Mouse (Mus musculus) G1E (cell line): ENCODE results near the gene Stat6. TPM values are rescaled to one million over a fixed set of nuclear protein-coding genes. Genes with fewer than 3 reads are reported as not detected.

Experiments used
- ATAC-seq: 2 replicates; pipeline ENCODE4 v1.8.0; 2016; ENCODE audit warnings: mild to moderate bottlenecking; ENCODE audit not compliant: insufficient number of reproducible peaks, poor library complexity, low FRiP score, severe bottlenecking; ENCODE audit errors: extremely low read depth
- DNase-seq: peaks from one replicate; pipeline ENCODE4 v3.0.0; 2012; ENCODE audit warnings: low spot score
- H3K27me3 ChIP-seq: 2 replicates; pipeline ENCODE4 v1.6.1; 2012; ENCODE audit warnings: mild to moderate bottlenecking, low read length, inconsistent platforms; ENCODE audit not compliant: insufficient read depth
- H3K36me3 ChIP-seq: replicated peaks from 2 replicates; pipeline ENCODE3; 2012; ENCODE audit warnings: mild to moderate bottlenecking, inconsistent platforms
- H3K4me1 ChIP-seq: 2 replicates; pipeline ENCODE4 v1.6.1; 2012; ENCODE audit warnings: low read depth, low read length, inconsistent platforms, mixed read lengths; ENCODE audit not compliant: insufficient read depth
- H3K4me3 ChIP-seq: 2 replicates; pipeline ENCODE4 v1.5.1; 2012; ENCODE audit warnings: low read depth, mild to moderate bottlenecking, inconsistent platforms, low read length, moderate library complexity, mixed read lengths
- H3K9me3 ChIP-seq: replicated peaks from 2 replicates; pipeline ENCODE4 v1.6.1; 2012; ENCODE audit warnings: inconsistent platforms
- CTCF ChIP-seq: IDR thresholded peaks from 2 replicates; pipeline ENCODE4 v1.5.1; 2012; ENCODE audit warnings: low read depth, low read length, inconsistent platforms, mixed read lengths
- GATA1 ChIP-seq: IDR thresholded peaks from 2 replicates; pipeline ENCODE4 v1.6.1; 2012; ENCODE audit warnings: borderline replicate concordance, low read length, inconsistent platforms, mixed read lengths
- GATA2 ChIP-seq: IDR thresholded peaks from 2 replicates; pipeline ENCODE4 v1.6.1; 2012; ENCODE audit warnings: low read depth, low read length, inconsistent platforms, borderline replicate concordance
- POLR2AphosphoS5 ChIP-seq: IDR thresholded peaks from 2 replicates; pipeline ENCODE4 v1.6.1; 2012; ENCODE audit warnings: low read depth, low read length, inconsistent platforms; ENCODE audit not compliant: insufficient replicate concordance
- TAL1 ChIP-seq: conservative IDR thresholded peaks from 2 replicates; pipeline ENCODE4 v1.6.1; 2012; ENCODE audit warnings: low read depth, low read length, inconsistent platforms, mixed read lengths
- polyA plus RNA-seq: library from polyadenylated mRNA; stranded (reverse); fragments of >175 nt; gene quantifications from 2 replicates; pipeline ENCODE4 v1.2.3, GENCODE M21; 2012
- total RNA-seq, 2 experiments: library from RNA; stranded (forward) in 1 of 2; stranded (reverse) in 1 of 2; fragments of 200-1000 nt in 1 of 2; fragments of >200 nt in 1 of 2; fragmentation: Nextera tagmentation in 1 of 2; gene quantifications; 2 replicates each; pipeline ENCODE4 v1.2.3; 2014 to 2017

Stat6 gene
- total and polyA plus RNA-seq, 3 experiments, result 44.0 to 90.5 (median 69.5) TPM

DNA sequence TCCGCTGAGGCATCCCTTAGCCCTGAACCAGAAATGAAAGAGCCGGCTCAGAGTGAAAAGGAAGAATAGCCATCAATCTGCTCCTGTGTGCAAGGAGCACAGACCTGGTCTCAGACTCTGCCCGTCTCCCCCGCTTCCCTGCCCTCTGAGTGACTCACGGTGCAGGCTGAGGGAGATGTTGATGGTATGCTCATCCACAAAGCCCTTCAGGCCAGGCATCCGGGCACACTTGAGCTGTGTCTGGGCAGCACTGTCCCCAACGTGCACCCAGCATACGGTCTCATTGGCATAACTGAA, 37.6 kb upstream of the Stat6 start:
- Histone ChIP-seq H3K4me3 (peak overlapping the region; percentile 21; the same call in 1 of the 2 replicates), H3K27me3 (peaks cover 76% of the 10 kb centered on the region), H3K4me1 (peaks cover 40% of the 10 kb centered on the region), H3K9me3 (no peaks in the 10 kb centered on the region), H3K36me3 (no peaks in the 10 kb centered on the region)
- TF ChIP-seq TAL1, result no peak
- no peak for TF ChIP-seq POLR2AphosphoS5
- ATAC-seq (no peak), DNase-seq (no peak)

DNA sequence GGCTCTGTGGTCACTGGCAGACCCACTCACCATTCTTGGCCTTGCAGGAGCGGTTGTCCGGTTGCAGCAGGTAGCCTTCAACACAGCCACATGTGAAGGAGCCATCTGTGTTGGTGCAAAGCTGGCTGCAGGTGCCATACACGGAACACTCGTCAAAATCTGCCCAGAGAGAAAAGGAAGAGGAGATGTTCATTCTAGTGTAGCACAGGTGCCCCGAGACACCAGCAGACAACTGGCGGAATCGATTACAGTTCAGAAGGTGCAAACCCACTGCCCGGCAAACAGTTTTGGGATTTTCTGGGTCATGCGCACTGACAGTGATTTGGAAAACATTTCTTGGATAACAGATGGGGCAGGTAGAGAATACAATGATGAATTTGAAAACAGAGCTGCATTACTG, 37.0 kb upstream of the Stat6 start:
- no peak for ATAC-seq
- Histone ChIP-seq H3K4me3 (peak overlapping the region; percentile 21; the same call in 1 of the 2 replicates), H3K4me1 (peaks cover 43% of the 10 kb centered on the region), H3K9me3 (no peaks in the 10 kb centered on the region), H3K36me3 (no peaks in the 10 kb centered on the region), H3K27me3 (peaks cover 76% of the 10 kb centered on the region)
- TF ChIP-seq GATA1 (no peak), TAL1 (no peak), GATA2 (no peak), CTCF (no peak), POLR2AphosphoS5 (no peak)
- DNase-seq, result no peak

DNA sequence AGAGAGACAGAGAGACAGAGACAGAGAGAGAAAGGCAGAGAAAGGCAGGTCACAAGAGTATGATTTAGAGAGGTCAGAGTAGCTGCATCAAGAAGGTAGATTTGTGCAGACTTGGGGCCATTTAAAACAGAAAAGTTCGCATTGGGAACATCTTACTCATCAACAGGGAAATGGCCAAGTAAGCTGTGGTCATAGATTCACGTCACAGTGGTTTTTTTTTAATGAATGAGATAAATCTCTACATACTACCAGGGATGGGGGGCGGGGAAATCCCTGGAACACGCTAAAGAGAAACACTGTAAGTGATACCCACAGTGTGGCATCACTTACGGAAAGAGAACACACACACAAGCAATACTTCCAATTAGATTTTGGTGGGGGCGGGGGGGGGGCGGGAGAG, 35.7 kb upstream of the Stat6 start:
- DNase-seq, result no peak
- Histone ChIP-seq H3K36me3 (no peaks in the 10 kb centered on the region), H3K4me1 (peaks cover 46% of the 10 kb centered on the region), H3K4me3 (no peak overlapping the region), H3K27me3 (peaks cover 75% of the 10 kb centered on the region), H3K9me3 (no peaks in the 10 kb centered on the region)
- no peak for TF ChIP-seq GATA1
- no peak for TF ChIP-seq CTCF
- TF ChIP-seq TAL1, result no peak
- no peak for TF ChIP-seq GATA2
- no peak for TF ChIP-seq POLR2AphosphoS5
- ATAC-seq, result no peak

DNA sequence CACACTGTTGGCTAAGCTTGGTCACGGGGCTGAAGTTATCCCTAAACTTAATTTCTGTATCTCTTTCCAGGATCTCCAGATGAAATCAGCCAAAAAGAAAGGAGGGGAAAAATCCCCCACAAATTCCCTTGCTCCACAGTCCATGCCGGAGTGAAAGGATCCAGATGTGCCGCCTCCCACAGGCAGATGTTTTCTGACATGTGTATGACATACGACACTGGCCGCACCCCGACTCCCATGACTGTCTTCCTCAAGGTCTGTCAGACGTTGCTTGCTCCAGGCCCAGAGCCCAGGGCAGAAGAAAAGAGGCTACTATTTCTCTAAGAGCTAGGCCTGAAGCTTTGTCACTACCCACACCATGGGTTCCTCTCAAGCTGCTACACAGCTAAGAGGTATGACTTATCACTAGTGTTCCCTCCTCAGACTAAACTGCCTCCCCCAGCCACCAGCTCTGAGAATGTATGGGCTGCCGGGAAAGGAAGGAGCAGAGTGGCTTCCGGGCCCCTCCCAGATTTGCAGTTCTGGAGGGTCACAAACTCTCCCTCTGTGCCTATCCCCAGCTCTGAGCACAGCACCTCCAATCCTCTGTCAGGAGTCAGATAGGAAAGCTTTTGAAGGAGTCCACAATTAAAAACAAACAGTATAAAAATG, 33.2 kb upstream of the Stat6 start:
- DNase-seq (no peak), ATAC-seq (no peak)
- no peak overlapping the region for H3K4me3 ChIP-seq
- TF ChIP-seq GATA2 (no peak), TAL1 (no peak), CTCF (no peak), GATA1 (no peak), POLR2AphosphoS5 (no peak)
- peaks cover 29% of the 10 kb centered on the region for H3K4me1 ChIP-seq
- H3K36me3 ChIP-seq, result no peaks in the 10 kb centered on the region
- H3K9me3 ChIP-seq, result no peaks in the 10 kb centered on the region
- H3K27me3 ChIP-seq, result peaks cover 79% of the 10 kb centered on the region

DNA sequence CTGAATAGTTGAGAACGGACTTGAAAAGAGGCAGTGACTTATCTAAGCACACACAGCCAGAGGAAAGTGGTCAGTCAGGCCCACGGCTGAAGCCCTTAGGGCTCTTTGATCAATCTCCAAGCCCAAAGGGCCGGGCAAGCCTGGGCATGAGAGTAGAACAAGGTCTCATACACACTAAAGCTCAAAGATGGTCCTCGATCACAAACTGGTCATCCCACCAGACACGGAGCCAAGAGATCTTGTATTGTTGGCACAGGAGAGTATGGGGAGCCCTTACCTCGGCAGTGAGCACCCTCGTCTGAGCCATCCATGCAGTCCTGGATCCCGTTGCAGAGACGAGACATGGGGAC, 32.7 kb upstream of the Stat6 start:
- Histone ChIP-seq H3K9me3 (no peaks in the 10 kb centered on the region), H3K4me3 (no peak overlapping the region), H3K4me1 (peaks cover 24% of the 10 kb centered on the region), H3K27me3 (peaks cover 80% of the 10 kb centered on the region), H3K36me3 (no peaks in the 10 kb centered on the region)
- no peak for TF ChIP-seq POLR2AphosphoS5
- TF ChIP-seq GATA1, result no peak
- no peak for TF ChIP-seq TAL1
- no peak for TF ChIP-seq GATA2
- TF ChIP-seq CTCF, result no peak
- ATAC-seq, result no peak
- DNase-seq, result no peak

DNA sequence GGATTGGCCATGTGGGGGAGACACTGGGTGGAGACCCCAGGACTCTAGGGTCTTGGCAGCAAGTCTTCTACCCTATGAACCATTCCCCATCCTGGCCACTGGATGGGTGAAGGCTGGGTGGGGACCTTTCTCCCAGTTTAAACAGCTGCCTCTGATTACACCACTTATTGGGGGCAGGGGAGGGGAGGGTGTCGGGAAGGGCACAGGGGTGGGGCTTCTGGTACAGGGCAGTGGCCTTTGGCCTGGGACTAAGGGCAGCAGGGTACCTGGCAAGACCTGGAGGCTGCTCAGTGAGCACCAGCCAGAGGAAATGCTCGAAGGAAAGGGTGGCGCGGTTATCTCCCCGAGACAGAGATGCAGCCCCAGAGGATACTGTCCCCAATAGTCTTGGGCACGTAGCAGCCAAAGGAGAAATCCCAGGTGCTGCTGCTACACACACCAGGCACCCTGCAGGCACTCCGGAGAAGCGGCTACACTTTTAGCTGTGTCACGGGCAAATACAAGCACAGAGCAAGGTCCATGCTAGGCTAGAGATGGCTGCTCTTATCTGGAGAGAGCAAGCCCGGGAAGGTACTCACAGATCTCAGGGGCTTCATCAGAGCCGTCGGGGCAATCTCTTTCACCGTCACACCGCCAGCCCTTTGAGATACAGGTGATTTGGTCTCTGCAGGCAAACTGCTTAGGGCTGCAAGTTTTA, 30.6 kb upstream of the Stat6 start:
- ATAC-seq, result no peak
- Histone ChIP-seq H3K36me3 (no peaks in the 10 kb centered on the region), H3K4me3 (no peak overlapping the region), H3K4me1 (peaks cover 16% of the 10 kb centered on the region), H3K27me3 (peaks cover 91% of the 10 kb centered on the region), H3K9me3 (no peaks in the 10 kb centered on the region)
- no peak for DNase-seq
- no peak for TF ChIP-seq GATA2
- TF ChIP-seq CTCF, result no peak
- TF ChIP-seq GATA1, result no peak
- no peak for TF ChIP-seq POLR2AphosphoS5
